Mouse (Mus musculus): ENCODE data around the gene Slc26a3. TPM values are rescaled to one million over a fixed set of nuclear protein-coding genes. Genes with fewer than 3 reads are reported as not detected.

Gene Slc26a3
- polyA plus RNA-seq, 1 experiment from 2014 or later, result 0.13 TPM

DNA sequence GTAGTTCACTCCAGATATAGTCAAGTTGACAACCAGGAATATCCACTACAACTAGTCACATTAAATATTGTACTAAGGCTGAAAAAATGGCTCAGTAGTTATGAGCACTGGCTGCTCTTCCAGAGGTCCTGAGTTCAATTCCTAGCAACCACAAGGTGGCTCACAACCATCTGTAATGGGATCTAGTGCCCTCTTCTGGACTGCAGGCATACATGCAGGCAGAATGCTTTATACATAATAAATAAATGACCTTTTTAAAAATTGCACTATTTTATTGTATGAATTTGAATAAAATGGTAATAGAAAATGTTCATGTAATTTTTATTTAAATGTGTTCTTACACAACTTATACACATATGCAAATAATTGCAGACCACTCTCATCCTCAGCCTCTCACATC, 112.5 kb downstream of the Slc26a3 start:
- no peak for DNase-seq (ENCODE audit: low spot score)

DNA sequence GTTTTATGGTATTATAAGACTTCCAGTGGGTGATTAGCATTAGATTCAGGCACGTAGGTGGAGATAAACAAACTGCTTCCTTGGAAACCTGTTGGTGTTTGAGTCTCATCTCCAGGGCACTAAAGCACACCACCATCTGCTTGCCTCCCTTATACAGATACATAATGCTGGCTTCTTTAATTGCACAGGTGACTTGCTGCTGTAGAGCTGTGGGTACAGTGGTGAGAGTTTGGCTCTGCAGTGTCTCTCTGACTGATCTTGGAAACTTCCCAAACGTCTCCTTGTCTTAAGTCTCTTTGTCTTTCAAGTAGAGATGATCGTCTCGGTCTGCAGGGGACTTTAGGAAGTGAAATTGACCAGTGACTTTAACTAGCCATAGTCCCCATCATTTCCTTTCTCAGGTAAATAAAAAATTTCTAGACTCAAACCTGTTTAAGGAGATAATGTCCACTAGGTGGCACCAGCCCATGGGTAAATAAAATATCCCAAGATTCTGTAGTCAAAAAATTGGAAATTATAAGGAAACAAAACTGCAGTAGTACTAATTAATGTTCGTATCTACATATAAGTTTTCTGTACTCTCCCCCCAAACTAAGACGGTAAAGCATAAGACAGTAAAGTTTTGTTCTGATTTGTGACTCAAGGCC, 117.2 kb downstream of the Slc26a3 start:
- H3K27me3 ChIP-seq (ENCODE audit: insufficient read depth, poor library complexity, severe bottlenecking), result no peaks in the 10 kb centered on the region
- no peaks in the 10 kb centered on the region for H3K9me3 ChIP-seq
- 0 out of 2 replicates have a peak, but pooled peaks cover 4% of the 10 kb centered on the region for H3K4me1 ChIP-seq
- H3K27ac ChIP-seq, result no peak overlapping the region
- 42% methylated on average over 6 of the region's 6 CpGs for WGBS
- H3K4me3 ChIP-seq, result no peak overlapping the region
- no peak for DNase-seq (ENCODE audit: low spot score)
- H3K36me3 ChIP-seq, result no peaks in the 10 kb centered on the region

More for the DNA sequence above, 112.5 kb downstream of the Slc26a3 start:
- Histone ChIP-seq H3K27ac (no peak overlapping the region), H3K4me3 (no peak overlapping the region), H3K9me3 (no peaks in the 10 kb centered on the region), H3K36me3 (no peaks in the 10 kb centered on the region), H3K27me3 (ENCODE audit: insufficient read depth, poor library complexity, severe bottlenecking) (no peaks in the 10 kb centered on the region), H3K4me1 (peaks cover 10% of the 10 kb centered on the region)

DNA sequence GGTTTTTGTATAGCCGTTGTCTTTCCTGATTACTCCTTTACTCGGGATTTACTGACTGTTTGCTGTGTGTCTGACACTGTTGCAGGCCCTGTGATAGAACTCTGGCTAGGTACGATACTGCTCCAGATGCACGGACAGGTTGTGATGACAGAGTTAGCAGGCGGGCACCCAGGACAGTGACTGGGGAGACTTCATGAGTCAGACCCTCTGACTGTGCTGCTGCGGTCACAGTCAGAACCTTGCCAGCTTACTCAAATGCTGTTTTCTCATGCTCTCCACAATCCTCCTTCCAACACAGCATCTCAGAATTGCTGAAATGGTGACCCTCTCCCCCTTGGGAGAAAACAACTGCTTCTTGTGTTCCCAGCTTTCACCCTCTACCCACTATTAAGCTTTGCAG, 117.8 kb downstream of the Slc26a3 start:
- Histone ChIP-seq H3K27me3 (ENCODE audit: insufficient read depth, poor library complexity, severe bottlenecking) (no peaks in the 10 kb centered on the region), H3K9me3 (no peaks in the 10 kb centered on the region), H3K4me1 (0 out of 2 replicates have a peak, but pooled peaks cover 4% of the 10 kb centered on the region), H3K27ac (no peak overlapping the region), H3K4me3 (no peak overlapping the region), H3K36me3 (no peaks in the 10 kb centered on the region)
- 75% methylated on average over 6 of the region's 6 CpGs for WGBS
- no peak for DNase-seq (ENCODE audit: low spot score)

DNA sequence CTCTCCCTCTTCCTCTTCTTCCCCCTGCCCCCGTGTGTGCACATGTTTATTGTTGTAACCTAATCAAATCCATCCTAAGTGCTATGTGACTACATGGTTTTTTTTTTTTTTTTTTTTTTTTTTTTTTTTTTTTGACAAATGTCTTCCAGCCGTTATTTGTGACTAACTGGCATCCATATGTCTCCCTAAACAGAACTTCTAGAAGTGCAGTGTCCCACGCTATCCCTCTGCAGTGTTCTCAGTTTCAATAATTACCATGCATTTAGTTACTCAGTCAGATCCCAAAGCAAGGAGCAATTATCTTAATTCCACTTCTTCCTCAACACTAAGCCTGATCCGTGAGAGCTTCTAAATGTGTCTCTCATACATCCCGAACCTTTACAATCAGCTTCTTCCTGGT, 120.5 kb downstream of the Slc26a3 start:
- no peaks in the 10 kb centered on the region for H3K36me3 ChIP-seq
- H3K27me3 ChIP-seq (ENCODE audit: insufficient read depth, poor library complexity, severe bottlenecking), result no peaks in the 10 kb centered on the region
- H3K4me1 ChIP-seq, result 0 out of 2 replicates have a peak, but pooled peaks cover 4% of the 10 kb centered on the region
- no peak for DNase-seq (ENCODE audit: low spot score)
- no peak overlapping the region for H3K27ac ChIP-seq
- no peaks in the 10 kb centered on the region for H3K9me3 ChIP-seq
- H3K4me3 ChIP-seq, result no peak overlapping the region
- WGBS, result 45% methylated on average over 5 of the region's 5 CpGs

DNA sequence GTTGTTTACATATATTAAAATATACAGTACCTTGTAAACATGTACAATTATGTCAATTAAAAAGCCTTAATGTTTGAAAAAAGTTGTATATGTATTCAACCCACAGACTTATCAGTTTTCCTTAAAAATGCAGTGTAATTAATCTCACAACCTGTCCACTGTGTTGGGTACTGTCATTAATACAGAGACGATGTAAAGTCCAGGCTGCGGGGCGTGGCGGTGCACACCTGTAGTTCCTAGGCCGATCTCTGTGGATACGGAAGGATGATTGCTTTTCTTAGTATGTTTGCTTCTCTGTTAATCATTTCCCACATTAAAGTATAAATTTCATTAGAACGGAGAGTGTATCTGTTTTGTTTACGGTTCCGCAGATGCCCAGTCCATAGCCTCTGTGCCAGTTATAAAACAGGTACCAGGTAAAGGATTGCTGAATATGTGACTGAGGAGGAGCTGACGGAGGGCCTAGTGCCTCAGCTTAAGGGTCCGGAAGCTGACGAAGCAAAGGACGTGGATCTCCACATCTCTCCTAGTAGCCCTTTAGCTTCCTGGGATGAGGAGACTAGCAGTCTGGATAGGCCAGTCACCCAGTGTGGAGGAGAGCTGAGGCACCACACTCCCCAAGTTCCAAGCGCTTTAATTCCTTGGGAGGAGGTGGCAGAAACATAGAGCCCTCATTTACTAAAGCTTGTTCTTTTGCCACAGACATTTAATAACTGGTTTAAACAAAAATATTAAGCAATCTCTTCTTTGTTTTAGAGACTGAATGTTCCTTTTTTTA, 122.2 kb downstream of the Slc26a3 start:
- H3K9me3 ChIP-seq, result no peaks in the 10 kb centered on the region
- H3K4me1 ChIP-seq, result 0 out of 2 replicates have a peak, but pooled peaks cover 4% of the 10 kb centered on the region
- H3K27ac ChIP-seq, result no peak overlapping the region
- no peaks in the 10 kb centered on the region for H3K27me3 ChIP-seq (ENCODE audit: insufficient read depth, poor library complexity, severe bottlenecking)
- no peak overlapping the region for H3K4me3 ChIP-seq
- no peaks in the 10 kb centered on the region for H3K36me3 ChIP-seq
- 84% methylated on average over 14 of the region's 14 CpGs for WGBS
- DNase-seq (ENCODE audit: low spot score), result no peak

DNA sequence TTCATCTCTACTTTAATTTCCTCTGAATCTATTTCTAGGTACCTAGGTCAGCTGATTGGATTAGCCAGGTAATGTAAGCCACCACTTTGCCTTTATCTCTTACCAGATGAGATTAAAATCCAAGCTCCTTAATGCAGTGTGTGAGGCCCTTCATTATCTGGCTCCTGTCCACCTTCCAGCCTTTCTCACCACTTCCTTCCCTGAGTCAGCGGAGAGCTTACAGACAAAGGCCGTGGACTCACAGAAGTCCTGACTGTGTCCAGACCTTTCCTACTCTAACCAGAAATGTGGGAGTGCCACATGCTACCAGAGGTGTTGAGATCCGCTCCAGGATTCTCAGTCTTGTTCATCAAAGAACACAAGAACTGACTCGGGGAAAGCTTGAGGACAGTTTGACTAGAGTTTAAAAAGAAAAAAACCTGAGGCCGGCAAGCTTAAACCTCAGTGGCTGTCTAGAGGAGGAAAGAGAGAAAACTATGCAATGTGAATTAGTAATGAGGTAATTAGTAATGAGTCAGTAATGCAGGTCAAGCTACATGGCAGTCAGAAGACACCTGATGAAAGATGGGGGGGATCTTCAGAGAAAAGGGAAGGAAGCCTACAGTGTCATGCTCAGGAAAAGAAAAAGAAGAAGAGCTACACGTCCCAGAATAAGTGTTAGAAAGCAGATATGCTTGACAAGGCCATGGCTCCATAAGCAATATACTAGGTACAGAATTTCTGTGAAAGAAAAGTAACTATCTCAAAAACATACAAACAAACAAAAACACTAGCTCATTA, 123.2 kb downstream of the Slc26a3 start:
- no peaks in the 10 kb centered on the region for H3K36me3 ChIP-seq
- no peaks in the 10 kb centered on the region for H3K9me3 ChIP-seq
- no peaks in the 10 kb centered on the region for H3K27me3 ChIP-seq (ENCODE audit: insufficient read depth, poor library complexity, severe bottlenecking)
- no peak overlapping the region for H3K27ac ChIP-seq
- H3K4me1 ChIP-seq, result 0 out of 2 replicates have a peak, but pooled peaks cover 3% of the 10 kb centered on the region
- no peak for DNase-seq (ENCODE audit: low spot score)
- no peak overlapping the region for H3K4me3 ChIP-seq
- WGBS, result 45% methylated on average over 6 of the region's 6 CpGs

DNA sequence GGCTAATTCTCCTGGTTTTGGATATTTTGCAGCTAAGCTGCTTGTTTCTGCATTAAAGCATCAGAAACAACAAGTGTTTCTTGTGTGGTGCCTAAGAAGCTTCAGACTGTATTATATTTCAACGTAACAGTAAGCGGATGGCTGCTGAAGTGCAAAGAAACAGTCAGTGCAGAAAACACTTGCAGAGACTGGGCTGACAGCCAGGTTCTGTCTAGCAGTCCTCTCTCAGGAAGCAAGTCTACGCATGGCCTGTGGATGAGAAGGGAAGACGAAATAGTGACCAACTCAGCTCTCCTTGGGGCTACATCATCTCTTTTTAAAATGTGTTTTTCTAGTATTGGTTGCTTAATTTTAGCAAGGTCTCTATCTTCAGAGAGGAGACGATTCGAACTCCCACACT, 129.4 kb downstream of the Slc26a3 start:
- DNase-seq (ENCODE audit: low spot score), result no peak
- no peaks in the 10 kb centered on the region for H3K36me3 ChIP-seq
- WGBS, result 65% methylated on average over 6 of the region's 6 CpGs
- H3K27me3 ChIP-seq (ENCODE audit: insufficient read depth, poor library complexity, severe bottlenecking), result no peaks in the 10 kb centered on the region
- H3K4me1 ChIP-seq, result peaks cover 12% of the 10 kb centered on the region; the same call in 1 of the 2 replicates
- no peaks in the 10 kb centered on the region; the same call in 1 of the 2 replicates for H3K9me3 ChIP-seq
- no peak overlapping the region for H3K4me3 ChIP-seq
- H3K27ac ChIP-seq, result no peak overlapping the region; the same call in 1 of the 2 replicates

DNA sequence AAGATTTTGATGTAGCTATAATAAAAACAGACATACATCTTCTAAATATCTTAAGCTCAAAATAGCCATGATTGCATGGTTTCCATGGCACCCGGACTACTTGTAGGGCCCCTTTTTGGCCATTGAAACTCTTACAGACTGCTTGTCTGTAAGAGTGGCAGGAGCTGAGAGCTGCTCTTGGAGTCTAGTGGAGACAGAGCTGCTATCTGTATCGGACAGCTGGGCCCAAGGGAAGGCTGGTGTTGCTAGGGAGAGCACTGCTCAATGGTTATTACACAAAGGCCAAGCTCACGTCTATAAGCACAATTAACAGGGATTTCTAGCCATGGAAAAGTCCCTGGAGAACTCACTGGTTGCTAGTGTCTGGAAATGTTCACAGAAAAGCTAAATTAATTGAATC, 130.7 kb downstream of the Slc26a3 start:
- H3K27ac ChIP-seq, result peak overlapping the region; percentile 16; the same call in 1 of the 2 replicates
- H3K4me3 ChIP-seq, result no peak overlapping the region
- H3K36me3 ChIP-seq, result no peaks in the 10 kb centered on the region
- no peaks in the 10 kb centered on the region for H3K27me3 ChIP-seq (ENCODE audit: insufficient read depth, poor library complexity, severe bottlenecking)
- peak; percentile 81 for DNase-seq (ENCODE audit: low spot score)
- WGBS, result 45% methylated on average over 3 of the region's 3 CpGs
- peaks cover 17% of the 10 kb centered on the region; the same call in 1 of the 2 replicates for H3K4me1 ChIP-seq
- no peaks in the 10 kb centered on the region; the same call in 1 of the 2 replicates for H3K9me3 ChIP-seq

Other genes starting within 250 kb of the Slc26a3 start
- not detected in 2 replicates for gene Gm6993, start 150.1 kb upstream of the Slc26a3 start, polyA plus RNA-seq (2016; fragmentation: Nextera tagmentation; extraction: Ambion mirVana)
- gene Lamb1, start 125.6 kb upstream of the Slc26a3 start, polyA plus RNA-seq (2016; fragmentation: Nextera tagmentation; extraction: Ambion mirVana), result 66.1 and 102 TPM in 2 replicates
- 166 and 209 TPM in 2 replicates for gene Dld, start 39.4 kb upstream of the Slc26a3 start, polyA plus RNA-seq (2016; fragmentation: Nextera tagmentation; extraction: Ambion mirVana)
- gene Cbll1, start 108.7 kb downstream of the Slc26a3 start, polyA plus RNA-seq (2016; fragmentation: Nextera tagmentation; extraction: Ambion mirVana), result 10.6 and 12.6 TPM in 2 replicates
- gene Slc26a4, start 169.1 kb downstream of the Slc26a3 start, polyA plus RNA-seq (2016; fragmentation: Nextera tagmentation; extraction: Ambion mirVana), result 0.05 and 0.18 TPM in 2 replicates
- gene Bcap29, start 243.8 kb downstream of the Slc26a3 start, polyA plus RNA-seq (2016; fragmentation: Nextera tagmentation; extraction: Ambion mirVana), result 36.5 and 45.3 TPM in 2 replicates

Measured in heart, embryonic 10.5 days (tissue).